8 mouse cellular contexts compared by ENCODE assay signal in the genomic region with DNA sequence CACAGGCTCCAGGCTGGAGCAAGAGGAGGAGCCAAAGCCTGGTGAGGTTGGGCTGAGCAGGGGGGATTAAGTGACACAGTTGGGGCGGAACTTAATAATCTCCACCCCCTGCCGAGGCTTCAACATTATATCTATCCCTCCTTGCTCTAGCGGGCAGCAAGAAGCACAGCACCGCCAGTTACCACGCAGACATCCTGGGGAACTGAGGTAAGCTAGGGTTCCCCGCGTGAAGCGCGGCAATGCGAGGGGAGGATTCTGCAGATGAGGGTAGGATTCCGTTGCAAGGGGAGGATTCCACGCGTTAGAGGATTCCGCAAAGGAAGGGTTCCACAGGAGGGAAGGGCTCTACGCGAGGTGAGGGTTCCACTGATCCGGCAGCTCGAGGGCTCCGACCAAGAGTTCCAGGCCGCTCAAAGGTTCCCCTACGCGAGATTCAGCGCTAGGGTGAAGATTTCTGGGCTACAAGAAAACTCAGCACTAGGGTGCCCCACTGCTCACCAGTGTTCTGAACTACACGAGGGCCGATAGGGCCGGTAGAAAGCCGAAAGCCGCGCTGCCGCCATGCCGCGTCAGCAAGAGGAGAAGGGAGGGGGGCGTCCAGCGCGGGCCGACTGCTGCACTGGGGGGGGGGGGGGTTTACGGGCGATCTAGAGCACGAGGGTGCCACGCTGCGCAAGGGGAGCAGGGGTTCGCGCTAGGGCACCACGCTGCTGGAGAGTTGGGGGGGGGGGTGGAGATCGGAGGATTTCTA. TPM values are rescaled to one million over a fixed set of nuclear protein-coding genes. Genes with fewer than 3 reads are reported as not detected.
DNase-seq lines count a peak whose midpoint lies in the region; ATAC-seq and TF ChIP-seq lines count a peak whose summit lies in the region.

No protein-coding gene starts in this region.

- peak; percentile 76 for ATAC-seq in heart, embryonic 11.5 days (replicated peaks; ENCODE audit: insufficient number of reproducible peaks, low FRiP score, low TSS enrichment)
- peak; percentile 68 for ATAC-seq in liver, postnatal 0 days
- ATAC-seq in neural tube, embryonic 11.5 days (ENCODE audit: insufficient read depth, low FRiP score, low TSS enrichment), result peak; percentile 68; the same call in 1 of the 2 replicates

- peaks cover 32% of the 10 kb centered on the region for H3K4me1 ChIP-seq in embryonic facial prominence, embryonic 10.5 days
- peaks cover 65% of the 10 kb centered on the region for H3K4me1 ChIP-seq in heart, embryonic 11.5 days (ENCODE audit: control insufficient read depth, insufficient read depth, low read length)
- H3K4me1 ChIP-seq in liver, postnatal 0 days (ENCODE audit: insufficient read depth), result peaks cover 38% of the 10 kb centered on the region
- H3K4me1 ChIP-seq in neural tube, embryonic 11.5 days (ENCODE audit: control insufficient read depth, insufficient read depth, low read length), result no peaks in the 10 kb centered on the region

- peak overlapping the region; percentile 92 for H3K9ac ChIP-seq in heart, embryonic 11.5 days (ENCODE audit: low read depth, low read length)
- peak overlapping the region; percentile 67 for H3K9ac ChIP-seq in liver, postnatal 0 days (replicated peaks)
- peak overlapping the region; percentile 49 for H3K9ac ChIP-seq in neural tube, embryonic 11.5 days (ENCODE audit: low read length)

- TF ChIP-seq CTCF in liver, postnatal 0 days (IDR thresholded peaks at IDR 0.05; ENCODE audit: low read depth), result no peak

- H3K4me3 ChIP-seq in embryonic facial prominence, embryonic 10.5 days, result peak overlapping the region; percentile 65
- H3K4me3 ChIP-seq in heart, embryonic 11.5 days (ENCODE audit: low read depth, low read length), result peak overlapping the region; percentile 71
- H3K4me3 ChIP-seq in liver, postnatal 0 days (ENCODE audit: low read depth, low read length), result peak overlapping the region; percentile 55
- H3K4me3 ChIP-seq in neural tube, embryonic 11.5 days (ENCODE audit: low read depth, low read length), result peak overlapping the region; percentile 46

- H3K9me3 ChIP-seq in embryonic facial prominence, embryonic 10.5 days, result peaks cover 44% of the 10 kb centered on the region
- peaks cover 7% of the 10 kb centered on the region for H3K9me3 ChIP-seq in heart, embryonic 11.5 days (replicated peaks; ENCODE audit: control insufficient read depth, low read length)
- peaks cover 3% of the 10 kb centered on the region; the same call in 1 of the 2 replicates for H3K9me3 ChIP-seq in liver, postnatal 0 days (ENCODE audit: low read length)
- H3K9me3 ChIP-seq in neural tube, embryonic 11.5 days (ENCODE audit: control insufficient read depth, low read length), result peaks cover 8% of the 10 kb centered on the region; the same call in 1 of the 2 replicates

- WGBS in embryonic facial prominence, embryonic 10.5 days, result 57% methylated on average over 45 of the region's 45 CpGs
- WGBS in heart, embryonic 11.5 days (ENCODE audit: insufficient replicate concordance), result 48% methylated on average over 43 of the region's 45 CpGs
- WGBS in liver, postnatal 0 days (ENCODE audit: insufficient replicate concordance), result 58% methylated on average over 33 of the region's 45 CpGs
- 49% methylated on average over 31 of the region's 45 CpGs for WGBS in neural tube, embryonic 11.5 days

- H3K27ac ChIP-seq in embryonic facial prominence, embryonic 10.5 days (replicated peaks), result peak overlapping the region; percentile 77
- peak overlapping the region; percentile 86 for H3K27ac ChIP-seq in heart, embryonic 11.5 days (ENCODE audit: low read depth, low read length)
- H3K27ac ChIP-seq in liver, postnatal 0 days (ENCODE audit: low read depth), result peak overlapping the region; percentile 37
- H3K27ac ChIP-seq in neural tube, embryonic 11.5 days (ENCODE audit: low read depth, low read length), result no peak overlapping the region

- H3K27me3 ChIP-seq in embryonic facial prominence, embryonic 10.5 days (replicated peaks; ENCODE audit: low read depth, poor library complexity, severe bottlenecking), result no peaks in the 10 kb centered on the region
- no peaks in the 10 kb centered on the region for H3K27me3 ChIP-seq in heart, embryonic 11.5 days (ENCODE audit: control insufficient read depth, insufficient read depth, low read length)
- no peaks in the 10 kb centered on the region for H3K27me3 ChIP-seq in liver, postnatal 0 days (ENCODE audit: insufficient read depth, low read length)
- H3K27me3 ChIP-seq in neural tube, embryonic 11.5 days (ENCODE audit: control insufficient read depth, insufficient read depth, low read length), result no peaks in the 10 kb centered on the region

- DNase-seq in B cell, adult 2 months, result peak; percentile 46
- peak; percentile 66 to 67 for DNase-seq in adrenal gland, adult 18-20 months (ENCODE audit: low spot score in 2 of 2)
- DNase-seq in embryonic facial prominence, embryonic 10.5 days (ENCODE audit: low spot score), result peak; percentile 77
- DNase-seq in kidney, adult 9 months, result peak; percentile 80
- DNase-seq in liver, postnatal 0 days, result peak; percentile 62
- DNase-seq in neural tube, embryonic 11.5 days (ENCODE audit: low spot score), result peak; percentile 66
- DNase-seq in testis, postnatal 14 days (ENCODE audit: low spot score), result peak; percentile 63

- TF ChIP-seq EP300 in liver, postnatal 0 days (IDR thresholded peaks at IDR 0.05; ENCODE audit: low read depth), result no peak

- H3K36me3 ChIP-seq in embryonic facial prominence, embryonic 10.5 days (replicated peaks), result peaks cover 97% of the 10 kb centered on the region
- H3K36me3 ChIP-seq in heart, embryonic 11.5 days (ENCODE audit: control insufficient read depth, insufficient read depth, low read length), result peaks cover 70% of the 10 kb centered on the region
- H3K36me3 ChIP-seq in liver, postnatal 0 days (replicated peaks; ENCODE audit: insufficient read depth, low read length), result peaks cover 7% of the 10 kb centered on the region
- peaks cover 7% of the 10 kb centered on the region; the same call in 1 of the 2 replicates for H3K36me3 ChIP-seq in neural tube, embryonic 11.5 days (ENCODE audit: control insufficient read depth, insufficient read depth, low read length)

- peak overlapping the region; percentile 67 for H3K4me2 ChIP-seq in heart, embryonic 11.5 days
- peak overlapping the region; percentile 80 for H3K4me2 ChIP-seq in liver, postnatal 0 days (ENCODE audit: low read depth, low read length)
- H3K4me2 ChIP-seq in neural tube, embryonic 11.5 days (ENCODE audit: low read depth), result peak overlapping the region; percentile 59

RNA-seq across cellular contexts. Expression of a gene that starts 28.1 kb away (rescaled TPM):
- total RNA-seq in adrenal gland, adult 18-20 months (2021), result 10 to 100 TPM; 55.8 to 67.8 TPM
- polyA plus RNA-seq in embryonic facial prominence, embryonic 10.5 days (2016; fragmentation: Nextera tagmentation; extraction: Ambion mirVana), result 25.9 and 27.2 TPM in 2 replicates
- polyA plus RNA-seq in heart, embryonic 11.5 days (2014; fragmentation: Nextera tagmentation; extraction: Ambion mirVana), result 199 and 238 TPM in 2 replicates
- 4.5 and 6.5 TPM in 2 replicates for polyA plus RNA-seq in liver, postnatal 0 days (2015; fragmentation: Nextera tagmentation; extraction: Ambion mirVana)
- polyA plus RNA-seq in neural tube, embryonic 11.5 days (2014; fragmentation: Nextera tagmentation; extraction: Ambion mirVana), result 24.1 and 24.4 TPM in 2 replicates
